Mouse (Mus musculus) kidney, embryonic 15.5 days (tissue): Measurements from ENCODE around the gene Serpini1. TPM values are rescaled to one million over a fixed set of nuclear protein-coding genes. Genes with fewer than 3 reads are reported as not detected.
A peak's percentile ranks its signal among the peaks of the same experiment; 100 is the strongest.

Experiments used
- ATAC-seq: fragments of 200-750 bp; cut with Nextera tagmentation; replicated peaks from 2 replicates; pipeline ENCODE4 v1.8.0; 2017; ENCODE audit warnings: moderate TSS enrichment; ENCODE audit not compliant: low FRiP score
- H3K27ac ChIP-seq: fragments of 300-500 bp; sonication (generic); 2 replicates; pipeline ENCODE4 v1.5.1; 2015; ENCODE audit warnings: mild to moderate bottlenecking, inconsistent platforms
- H3K27me3 ChIP-seq: fragments of 300-500 bp; sonication (generic); 2 replicates; pipeline ENCODE4 v1.6.1; 2015; ENCODE audit warnings: inconsistent platforms
- H3K36me3 ChIP-seq: fragments of 300-500 bp; sonication (generic); 2 replicates; pipeline ENCODE4 v1.6.1; 2015; ENCODE audit warnings: inconsistent platforms
- H3K4me1 ChIP-seq: fragments of 300-500 bp; sonication (generic); 2 replicates; pipeline ENCODE4 v1.6.1; 2015; ENCODE audit warnings: inconsistent platforms
- H3K4me2 ChIP-seq: fragments of 300-500 bp; sonication (generic); 2 replicates; pipeline ENCODE4 v1.6.1; 2015; ENCODE audit warnings: moderate library complexity, mild to moderate bottlenecking, inconsistent platforms
- H3K4me3 ChIP-seq: fragments of 300-500 bp; sonication (generic); replicated peaks from 2 replicates; pipeline ENCODE4 v1.5.1; 2015; ENCODE audit warnings: mild to moderate bottlenecking, inconsistent platforms
- H3K9ac ChIP-seq: fragments of 300-500 bp; sonication (generic); 2 replicates; pipeline ENCODE4 v1.6.1; 2015; ENCODE audit warnings: mild to moderate bottlenecking, inconsistent platforms
- H3K9me3 ChIP-seq: fragments of 300-500 bp; sonication (generic); replicated peaks from 2 replicates; pipeline ENCODE4 v1.6.1; 2016; ENCODE audit warnings: inconsistent platforms
- WGBS: fragments of 180-500 bp; shearing (Covaris S2); methylation state at CpG from one replicate; pipeline ENCODE4 v1.1.7; 2015; ENCODE audit warnings: mixed read lengths; 5-methylcytosine and 5-hydroxymethylcytosine counted together
- polyA plus RNA-seq: library from polyadenylated mRNA; unstranded; fragments of >200 nt; fragmentation: Nextera tagmentation; extraction: Ambion mirVana; gene quantifications from 2 replicates; pipeline ENCODE4 v1.2.1, GENCODE M21; 2015

Serpini1 gene
- 5.7 and 7.9 TPM in 2 replicates for polyA plus RNA-seq

DNA sequence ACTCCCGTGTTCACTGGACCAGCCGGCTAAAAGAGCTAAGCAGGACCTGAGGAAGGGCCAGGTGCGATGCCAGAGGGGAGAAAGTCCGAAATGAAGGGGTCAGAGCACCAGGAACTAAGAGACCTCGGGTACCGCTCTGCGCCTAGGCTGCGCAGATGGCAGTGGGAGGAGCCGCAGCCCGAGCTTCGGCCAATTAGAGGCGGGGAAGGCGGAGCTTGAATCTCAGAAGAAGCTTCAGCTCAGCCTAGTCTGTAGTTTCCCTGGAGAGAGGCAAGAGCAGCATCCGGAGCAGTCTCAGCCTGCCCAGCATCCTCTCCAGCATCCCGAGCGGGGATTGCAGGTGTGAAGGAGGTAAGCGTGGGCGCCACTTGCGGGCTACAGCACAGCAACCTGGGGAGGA lies at the start of gene Serpini1:
Serpini1 (plus strand) TSS at position 256 of the 400 bp plus-strand sequence.
- peak within 1 kb of the TSS; percentile 82 for H3K27ac ChIP-seq

DNA sequence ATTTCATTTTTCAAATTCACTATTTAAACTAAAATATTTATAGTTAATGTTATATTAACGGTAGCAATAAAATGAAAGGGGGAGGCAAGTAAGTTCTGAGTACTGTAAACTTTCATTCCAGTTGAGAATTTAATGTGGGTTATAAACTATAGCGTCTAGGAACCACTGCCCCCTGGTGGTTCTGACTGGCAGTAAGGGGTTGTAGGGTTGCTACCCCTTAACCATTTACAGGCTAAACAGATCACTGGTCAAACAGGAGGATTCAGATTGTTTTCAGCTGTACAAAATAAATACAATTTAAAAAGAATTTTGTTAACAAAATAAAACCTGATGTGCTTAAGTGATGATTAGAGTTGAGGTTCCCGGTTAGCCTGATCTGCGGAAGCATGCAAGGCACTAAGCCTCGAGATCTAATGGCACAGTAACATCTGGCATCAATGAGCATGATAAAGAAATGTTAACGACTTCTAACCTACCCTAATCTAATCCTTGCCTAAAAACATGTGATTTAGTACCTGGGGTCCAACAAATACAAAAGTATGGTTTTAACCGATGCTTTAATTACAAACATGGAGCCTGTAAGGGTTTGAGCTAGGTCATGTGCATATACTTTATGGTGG lies 39.6 kb upstream of the Serpini1 start:
- Histone ChIP-seq H3K9me3 (no peaks in the 10 kb centered on the region), H3K27me3 (no peaks in the 10 kb centered on the region), H3K27ac (no peak overlapping the region), H3K4me3 (no peak overlapping the region), H3K36me3 (peaks cover 36% of the 10 kb centered on the region), H3K4me2 (no peak overlapping the region), H3K9ac (no peak overlapping the region), H3K4me1 (no peaks in the 10 kb centered on the region)
- WGBS, result 78% methylated on average over 7 of the region's 7 CpGs
- ATAC-seq, result 0 out of 2 replicates have a peak, but pooled peaks have one; percentile 62

More for the DNA sequence above, at the start of gene Serpini1:
- H3K9me3 ChIP-seq, result no peaks in the 10 kb centered on the region
- peak within 1 kb of the TSS; percentile 71 for H3K4me3 ChIP-seq
- no peaks in the 10 kb centered on the region for H3K36me3 ChIP-seq
- H3K4me1 ChIP-seq, result peaks cover 10% of the 10 kb centered on the region; the same call in 1 of the 2 replicates
- no peaks in the 10 kb centered on the region for H3K27me3 ChIP-seq
- WGBS, result under 1% methylated on average over 19 of the region's 19 CpGs
- peak within 1 kb of the TSS; percentile 66 for H3K4me2 ChIP-seq
- peak within 1 kb of the TSS; percentile 83 for H3K9ac ChIP-seq
- peak; percentile 96 for ATAC-seq

DNA sequence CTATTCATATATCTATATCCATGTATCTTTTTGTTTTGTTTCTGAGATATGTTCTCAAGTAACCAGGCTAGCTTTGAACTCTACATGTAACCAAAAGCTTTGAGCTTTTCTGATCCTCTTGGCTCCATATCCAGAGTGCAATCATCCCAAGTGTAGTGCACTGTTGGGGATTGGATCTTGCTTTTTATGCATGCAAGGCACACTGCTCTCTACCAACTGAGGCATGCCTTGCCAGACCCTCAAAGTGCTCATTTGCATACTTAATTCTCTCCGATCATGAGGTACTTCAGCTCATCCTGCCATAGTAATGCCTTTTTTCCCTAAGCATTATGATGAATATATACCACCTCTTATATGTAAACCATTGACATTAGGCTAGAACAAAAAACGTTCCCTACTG lies 36.0 kb upstream of the Serpini1 start:
- 90% methylated on average over 2 of the region's 2 CpGs for WGBS
- no peak overlapping the region for H3K27ac ChIP-seq
- no peaks in the 10 kb centered on the region for H3K9me3 ChIP-seq
- no peaks in the 10 kb centered on the region for H3K27me3 ChIP-seq
- no peak overlapping the region for H3K9ac ChIP-seq
- no peak for ATAC-seq
- peaks cover 46% of the 10 kb centered on the region for H3K36me3 ChIP-seq
- no peak overlapping the region for H3K4me2 ChIP-seq
- H3K4me3 ChIP-seq, result no peak overlapping the region
- H3K4me1 ChIP-seq, result no peaks in the 10 kb centered on the region

GRCm38 (mm10) chr3:75522527-75522926 lies 34.8 kb upstream of the Serpini1 start:
- peaks cover 58% of the 10 kb centered on the region for H3K36me3 ChIP-seq
- no peak overlapping the region for H3K4me2 ChIP-seq
- H3K27me3 ChIP-seq, result no peaks in the 10 kb centered on the region
- H3K4me3 ChIP-seq, result no peak overlapping the region
- H3K9me3 ChIP-seq, result no peaks in the 10 kb centered on the region
- H3K27ac ChIP-seq, result no peak overlapping the region
- WGBS, result 90% methylated on average over 1 of the region's 1 CpGs
- no peak overlapping the region for H3K9ac ChIP-seq
- H3K4me1 ChIP-seq, result no peaks in the 10 kb centered on the region
- ATAC-seq, result no peak

- Histone ChIP-seq H3K4me2 (no peak overlapping the region), H3K4me1 (no peaks in the 10 kb centered on the region), H3K27me3 (no peaks in the 10 kb centered on the region), H3K4me3 (no peak overlapping the region), H3K9ac (no peak overlapping the region), H3K36me3 (peaks cover 23% of the 10 kb centered on the region), H3K9me3 (no peaks in the 10 kb centered on the region), H3K27ac (no peak overlapping the region)
- 94% methylated on average over 3 of the region's 3 CpGs for WGBS
- no peak for ATAC-seq
Observed at GRCm38 (mm10) chr3:75531074-75531473, 26.3 kb upstream of the Serpini1 start.

- no peak for ATAC-seq
- H3K9me3 ChIP-seq, result no peaks in the 10 kb centered on the region
- H3K27ac ChIP-seq, result no peak overlapping the region
- H3K4me2 ChIP-seq, result no peak overlapping the region
- WGBS, result 82% methylated on average over 3 of the region's 3 CpGs
- H3K4me1 ChIP-seq, result no peaks in the 10 kb centered on the region
- H3K36me3 ChIP-seq, result peaks cover 20% of the 10 kb centered on the region
- no peak overlapping the region for H3K9ac ChIP-seq
- no peak overlapping the region for H3K4me3 ChIP-seq
- H3K27me3 ChIP-seq, result no peaks in the 10 kb centered on the region
Observed at GRCm38 (mm10) chr3:75534045-75534834, 23.1 kb upstream of the Serpini1 start.

- WGBS, result 86% methylated on average over 4 of the region's 4 CpGs
- H3K4me1 ChIP-seq, result no peaks in the 10 kb centered on the region
- H3K27me3 ChIP-seq, result no peaks in the 10 kb centered on the region
- H3K27ac ChIP-seq, result no peak overlapping the region
- peaks cover 31% of the 10 kb centered on the region for H3K36me3 ChIP-seq
- no peak for ATAC-seq
- H3K4me3 ChIP-seq, result no peak overlapping the region
- no peak overlapping the region for H3K9ac ChIP-seq
- H3K9me3 ChIP-seq, result no peaks in the 10 kb centered on the region
- H3K4me2 ChIP-seq, result no peak overlapping the region
Observed at GRCm38 (mm10) chr3:75541259-75541658, 16.1 kb upstream of the Serpini1 start.

- Histone ChIP-seq H3K4me2 (no peak overlapping the region), H3K4me3 (no peak overlapping the region), H3K4me1 (no peaks in the 10 kb centered on the region), H3K27me3 (no peaks in the 10 kb centered on the region), H3K27ac (no peak overlapping the region), H3K9me3 (no peaks in the 10 kb centered on the region), H3K36me3 (peaks cover 19% of the 10 kb centered on the region), H3K9ac (no peak overlapping the region)
- 83% methylated on average over 3 of the region's 3 CpGs for WGBS
- peak; percentile 67 for ATAC-seq
Observed at GRCm38 (mm10) chr3:75542852-75543251, 14.5 kb upstream of the Serpini1 start.

DNA sequence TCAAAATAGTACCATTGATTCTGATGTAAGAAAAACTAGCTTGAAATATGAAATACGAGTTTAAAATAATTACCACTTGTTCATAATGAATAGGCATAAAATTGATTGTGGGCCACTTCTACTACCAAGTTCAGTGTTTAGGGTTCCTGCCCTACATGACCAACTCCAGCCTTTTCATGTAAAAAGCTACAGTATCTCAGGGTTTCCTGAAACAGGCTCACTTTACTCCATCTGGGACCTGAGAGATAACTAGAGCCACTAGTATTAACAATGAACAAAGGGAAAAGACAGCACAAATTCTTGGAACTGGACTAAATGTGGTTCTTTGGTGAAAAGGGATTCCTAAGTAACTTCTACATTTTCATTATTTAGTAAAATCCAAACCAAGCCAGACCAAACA lies 13.1 kb upstream of the Serpini1 start:
- Histone ChIP-seq H3K9ac (no peak overlapping the region), H3K27ac (no peak overlapping the region), H3K9me3 (no peaks in the 10 kb centered on the region), H3K27me3 (no peaks in the 10 kb centered on the region), H3K4me2 (no peak overlapping the region), H3K4me3 (no peak overlapping the region), H3K4me1 (no peaks in the 10 kb centered on the region), H3K36me3 (peaks cover 10% of the 10 kb centered on the region)
- no peak for ATAC-seq
- 96% methylated on average over 1 of the region's 1 CpGs for WGBS

GRCm38 (mm10) chr3:75551248-75551647 lies 6.1 kb upstream of the Serpini1 start:
- no peak overlapping the region for H3K27ac ChIP-seq
- no peak overlapping the region for H3K4me2 ChIP-seq
- H3K9ac ChIP-seq, result no peak overlapping the region
- ATAC-seq, result no peak
- peaks cover 4% of the 10 kb centered on the region; the same call in 1 of the 2 replicates for H3K4me1 ChIP-seq
- H3K9me3 ChIP-seq, result no peaks in the 10 kb centered on the region
- no peak overlapping the region for H3K4me3 ChIP-seq
- no peaks in the 10 kb centered on the region for H3K36me3 ChIP-seq
- no peaks in the 10 kb centered on the region for H3K27me3 ChIP-seq

GRCm38 (mm10) chr3:75556121-75556694 lies 1.1 kb upstream of the Serpini1 start:
- Histone ChIP-seq H3K27ac (peak overlapping the region; percentile 82), H3K9me3 (no peaks in the 10 kb centered on the region), H3K4me3 (peak overlapping the region; percentile 71), H3K27me3 (no peaks in the 10 kb centered on the region), H3K4me1 (peaks cover 10% of the 10 kb centered on the region; the same call in 1 of the 2 replicates), H3K4me2 (peak overlapping the region; percentile 59), H3K9ac (peak overlapping the region; percentile 83), H3K36me3 (no peaks in the 10 kb centered on the region)
- 0% methylated on average over 36 of the region's 36 CpGs for WGBS
- ATAC-seq, result peak; percentile 57; the same call in 1 of the 2 replicates

DNA sequence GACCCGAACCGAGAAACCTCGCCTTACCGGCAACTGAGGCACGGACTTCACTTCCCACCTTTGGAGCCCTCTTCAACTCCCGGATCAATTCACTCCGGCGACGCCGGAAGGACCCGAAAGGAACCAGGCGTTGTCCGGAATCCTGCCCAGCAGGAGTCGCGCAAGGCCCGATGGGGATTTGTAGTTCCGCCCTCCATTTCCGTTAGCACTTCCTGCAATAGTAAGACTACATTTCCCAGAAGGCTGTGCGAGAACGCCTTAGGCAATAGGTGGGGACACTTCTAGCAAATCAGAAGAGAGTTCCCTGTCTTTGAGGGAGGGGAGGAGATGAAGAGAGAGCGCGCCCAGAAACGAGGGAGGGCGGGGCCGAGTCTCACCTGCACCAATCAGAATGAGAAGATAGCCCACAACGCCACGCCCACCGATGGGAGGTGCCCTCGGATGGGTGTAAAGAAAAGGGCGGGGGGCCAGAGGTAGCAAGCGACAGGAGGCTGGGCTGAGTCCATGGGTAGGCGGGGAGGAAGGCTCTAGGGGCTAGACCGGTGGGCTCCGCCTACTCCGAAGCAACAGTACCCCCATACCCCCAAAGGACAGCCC lies 554 bp upstream of the Serpini1 start, which contains the start of gene Pdcd10:
Pdcd10 (minus strand) TSS at position 162 of the 597 bp plus-strand sequence.
- ATAC-seq, result peak; percentile 98
- peak within 1 kb of the TSS; percentile 71 for H3K4me3 ChIP-seq
- peaks cover 10% of the 10 kb centered on the region; the same call in 1 of the 2 replicates for H3K4me1 ChIP-seq
- H3K9ac ChIP-seq, result peak within 1 kb of the TSS; percentile 83
- H3K27me3 ChIP-seq, result no peaks in the 10 kb centered on the region
- no peaks in the 10 kb centered on the region for H3K9me3 ChIP-seq
- peak within 1 kb of the TSS; percentile 66 for H3K4me2 ChIP-seq
- H3K36me3 ChIP-seq, result no peaks in the 10 kb centered on the region
- WGBS, result under 1% methylated on average over 35 of the region's 35 CpGs
- peak within 1 kb of the TSS; percentile 82 for H3K27ac ChIP-seq
